Mouse (Mus musculus): Measurements from ENCODE around the gene Naalad2. TPM values are rescaled to one million over a fixed set of nuclear protein-coding genes. Genes with fewer than 3 reads are reported as not detected.

The Naalad2 gene
- total RNA-seq, 1 experiment from 2014 or later: not detected

Other genes starting within 250 kb of the Naalad2 start
- 137 and 175 TPM in 2 replicates for gene Chordc1, start 110.9 kb downstream of the Naalad2 start, total RNA-seq (2017)
- gene Ubtfl1, start 1.4 kb upstream of the Naalad2 start, total RNA-seq (2017): not detected in 2 replicates
- gene Mbd3l2, start 27.7 kb upstream of the Naalad2 start, total RNA-seq (2017): 0.45 TPM in 1 of 2 replicates, not detected in the other
- gene Zfp558, start 75.3 kb upstream of the Naalad2 start, total RNA-seq (2017): 2.1 and 4.8 TPM in 2 replicates
- not detected in 2 replicates for gene Mbd3l1, start 75.4 kb upstream of the Naalad2 start, total RNA-seq (2017)

All from hematopoietic stem cell, adult 5-6 weeks (primary cell).